Mouse (Mus musculus) embryonic fibroblast, embryonic 13.5 days (primary cell): Measurements from ENCODE around the gene Numb.

ENCODE experiments used
- CTCF ChIP-seq: IDR thresholded peaks from 2 replicates; pipeline ENCODE4 v1.5.1; 2011; ENCODE audit warnings: mild to moderate bottlenecking, control low read depth, low read length, moderate library complexity, borderline replicate concordance; ENCODE audit not compliant: insufficient read depth
- POLR2A ChIP-seq: IDR thresholded peaks from 2 replicates; pipeline ENCODE4 v1.6.1; 2011; ENCODE audit warnings: low read depth, mild to moderate bottlenecking, control low read depth, low read length, moderate library complexity

DNA sequence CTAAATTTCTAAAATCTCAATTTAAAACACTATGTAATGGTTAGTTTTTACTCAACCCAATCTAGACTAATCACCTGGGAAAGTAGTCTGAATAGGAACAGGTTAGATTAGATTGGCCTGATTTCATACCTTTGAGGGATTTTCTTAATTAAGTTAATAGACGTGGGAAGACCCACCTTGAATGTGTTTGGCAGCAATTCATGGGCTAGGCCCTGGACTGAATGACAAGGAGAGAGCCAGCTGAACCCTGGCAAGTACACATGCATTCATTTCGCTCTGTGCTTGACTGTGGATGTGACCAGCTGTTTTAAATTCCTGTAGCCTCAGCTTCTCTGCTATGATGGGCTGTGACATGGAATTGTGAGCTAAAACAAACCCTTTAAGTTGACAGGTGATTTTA lies 40.8 kb downstream of the Numb start:
- TF ChIP-seq POLR2A: no peak
- TF ChIP-seq CTCF: no peak
